Comparison of ENCODE assay signal across 9 mouse cellular contexts in genomic region chr16:5418462-5419197, GRCm38 (mm10).
DNase-seq lines count a peak whose midpoint lies in the region; ATAC-seq and TF ChIP-seq lines count a peak whose summit lies in the region.
"Had no signal": no experiment of that assay in that cellular context is flagged by ENCODE, and none has a peak within 500 bp of the region (broad histone marks: within the 10 kb centered on the region; RNA-seq: fewer than 3 reads in every experiment).

No protein-coding gene starts in this region.

- no peak overlapping the region for H3K9ac ChIP-seq in hindbrain, postnatal 0 days (replicated peaks; ENCODE audit: low read length)
- no peak overlapping the region for H3K9ac ChIP-seq in hindbrain, embryonic 12.5 days
- no peak overlapping the region for H3K9ac ChIP-seq in neural tube, embryonic 12.5 days

- H3K9me3 ChIP-seq in hindbrain, postnatal 0 days (ENCODE audit: low read length), result no peaks in the 10 kb centered on the region
- H3K9me3 ChIP-seq in hindbrain, embryonic 12.5 days (replicated peaks), result no peaks in the 10 kb centered on the region
- no peaks in the 10 kb centered on the region for H3K9me3 ChIP-seq in neural tube, embryonic 12.5 days

- ATAC-seq in hindbrain, postnatal 0 days, result peak; percentile 79
- no peak for ATAC-seq in hindbrain, embryonic 12.5 days (ENCODE audit: low FRiP score)
- ATAC-seq in neural tube, embryonic 12.5 days (ENCODE audit: low FRiP score, low read depth), result peak; percentile 68; the same call in 1 of the 2 replicates

- H3K27ac ChIP-seq in hindbrain, postnatal 0 days, result no peak overlapping the region
- no peak overlapping the region for H3K27ac ChIP-seq in hindbrain, embryonic 12.5 days
- H3K27ac ChIP-seq in neural tube, embryonic 12.5 days, result no peak overlapping the region
- H3K27ac ChIP-seq: macrophage had no signal

- TF ChIP-seq CTCF in hindbrain, postnatal 0 days (IDR thresholded peaks at IDR 0.05; ENCODE audit: low read depth), result no peak

- no peak overlapping the region for H3K4me3 ChIP-seq in hindbrain, postnatal 0 days (ENCODE audit: low read length)
- H3K4me3 ChIP-seq in hindbrain, embryonic 12.5 days, result no peak overlapping the region
- H3K4me3 ChIP-seq in neural tube, embryonic 12.5 days, result no peak overlapping the region

- DNase-seq in adrenal gland, adult (ENCODE audit: inconsistent age in 2 of 2, low spot score in 1 of 2), result peak; percentile 51 to 55
- no peak for DNase-seq in adrenal gland, adult 8-10 months
- DNase-seq in hindbrain, postnatal 0 days (ENCODE audit: low spot score), result peak; percentile 59
- DNase-seq in neural tube, embryonic 10.5 days (ENCODE audit: extremely low spot score, low spot score), result no peak
- DNase-seq in layer of hippocampus, postnatal 14 days (ENCODE audit: low spot score in 2 of 2), result peak; percentile 38 to 44
- DNase-seq in thymus, postnatal 10 days (ENCODE audit: low spot score in 2 of 2), result no peak

- H3K36me3 ChIP-seq in hindbrain, postnatal 0 days (ENCODE audit: insufficient read depth, low read length), result no peaks in the 10 kb centered on the region
- no peaks in the 10 kb centered on the region for H3K36me3 ChIP-seq in hindbrain, embryonic 12.5 days
- H3K36me3 ChIP-seq in neural tube, embryonic 12.5 days, result no peaks in the 10 kb centered on the region

- no peaks in the 10 kb centered on the region for H3K27me3 ChIP-seq in hindbrain, postnatal 0 days (ENCODE audit: insufficient read depth, low read length)
- H3K27me3 ChIP-seq in hindbrain, embryonic 12.5 days, result no peaks in the 10 kb centered on the region
- H3K27me3 ChIP-seq in neural tube, embryonic 12.5 days (replicated peaks), result no peaks in the 10 kb centered on the region

- 39% methylated on average over 4 of the region's 4 CpGs for WGBS in hindbrain, postnatal 0 days
- 69% methylated on average over 4 of the region's 4 CpGs for WGBS in hindbrain, embryonic 12.5 days
- 70% methylated on average over 4 of the region's 4 CpGs for WGBS in neural tube, embryonic 12.5 days

- no peaks in the 10 kb centered on the region for H3K4me1 ChIP-seq in hindbrain, postnatal 0 days (ENCODE audit: insufficient read depth, low read length)
- no peaks in the 10 kb centered on the region for H3K4me1 ChIP-seq in hindbrain, embryonic 12.5 days
- H3K4me1 ChIP-seq in neural tube, embryonic 12.5 days, result no peaks in the 10 kb centered on the region

- H3K4me2 ChIP-seq in hindbrain, postnatal 0 days (ENCODE audit: low read depth, low read length), result no peak overlapping the region
- H3K4me2 ChIP-seq in hindbrain, embryonic 12.5 days (replicated peaks), result no peak overlapping the region
- H3K4me2 ChIP-seq in neural tube, embryonic 12.5 days (replicated peaks), result no peak overlapping the region

Comparison
In these comparisons a context has a peak if more than half of its experiments do, and no peak if none do; other contexts are left out.
1. DNase-seq: peak in adrenal gland, adult (2 of 2), hindbrain, postnatal 0 days (single experiment) and layer of hippocampus, postnatal 14 days (2 of 2); none in adrenal gland, adult 8-10 months (single experiment), neural tube, embryonic 10.5 days (single experiment) and thymus, postnatal 10 days (0 of 2).